ENCODE assay signal across 15 mouse cellular contexts in the genomic region with DNA sequence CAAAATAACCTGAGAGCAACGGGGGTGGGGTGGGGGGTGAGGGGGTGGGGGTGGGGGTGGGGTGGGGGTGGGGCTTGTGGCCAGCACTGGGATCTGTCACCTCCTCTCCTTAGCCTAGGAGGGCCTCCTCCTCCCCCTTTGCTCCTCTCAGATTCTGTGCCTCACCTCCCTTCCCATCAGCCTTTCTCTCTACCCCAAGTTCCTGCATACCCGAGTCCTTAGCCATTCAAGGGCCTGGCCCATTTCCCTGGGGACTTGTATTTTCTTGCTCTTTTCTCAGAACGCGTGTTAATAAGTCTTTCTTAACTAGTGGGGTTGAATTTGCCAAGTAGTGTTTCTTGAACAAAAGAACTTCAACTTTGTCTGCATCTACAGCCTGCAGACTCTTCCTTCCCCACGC. TPM values are rescaled to one million over a fixed set of nuclear protein-coding genes. Genes with fewer than 3 reads are reported as not detected.
DNase-seq lines count a peak whose midpoint lies in the region; ATAC-seq and TF ChIP-seq lines count a peak whose summit lies in the region.
"Had no signal": no experiment of that assay in that cellular context is flagged by ENCODE, and none has a peak within 500 bp of the region (broad histone marks: within the 10 kb centered on the region; RNA-seq: fewer than 3 reads in every experiment).

No protein-coding gene starts in this region.

- H3K79me2 ChIP-seq in CH12.LX (replicated peaks; ENCODE audit: control insufficient read depth, extremely low read depth, insufficient read depth, poor library complexity, severe bottlenecking): peaks cover 66% of the 10 kb centered on the region

- TF ChIP-seq EP300 in CH12.LX (IDR thresholded peaks at IDR 0.05; ENCODE audit: low read length): 0 out of 2 replicates have a peak, but pooled peaks have one; percentile 22
- no peak for TF ChIP-seq EP300 in liver, embryonic 14.5 days (IDR thresholded peaks at IDR 0.05; ENCODE audit: low read depth)

- H3K27me3 ChIP-seq in CH12.LX (replicated peaks): no peaks in the 10 kb centered on the region
- H3K27me3 ChIP-seq in liver, embryonic 14.5 days (ENCODE audit: control insufficient read depth, insufficient read depth, low read length): no peaks in the 10 kb centered on the region
- no peaks in the 10 kb centered on the region for H3K27me3 ChIP-seq in hindbrain, embryonic 16.5 days (replicated peaks; ENCODE audit: control insufficient read depth, insufficient read depth, low read length)
- H3K27me3 ChIP-seq: heart, embryonic 15.5 days; limb, embryonic 13.5 days; midbrain, embryonic 15.5 days had no signal

- H3K27ac ChIP-seq in gastrocnemius, adult 2 months: peak overlapping the region; percentile 62
- H3K27ac ChIP-seq in layer of hippocampus, adult 2 months: 0 out of 2 replicates have a peak overlapping the region, but pooled peaks have one; percentile 54
- peak overlapping the region; percentile 96 for H3K27ac ChIP-seq in CH12.LX (ENCODE audit: insufficient read depth, low read depth)
- peak overlapping the region; percentile 65 for H3K27ac ChIP-seq in liver, embryonic 14.5 days
- H3K27ac ChIP-seq in hindbrain, embryonic 16.5 days (ENCODE audit: low read depth, low read length): no peak overlapping the region
- H3K27ac ChIP-seq: heart, embryonic 15.5 days; limb, embryonic 13.5 days; midbrain, embryonic 15.5 days had no signal

- ATAC-seq in liver, embryonic 14.5 days (ENCODE audit: insufficient read depth): no peak
- no peak for ATAC-seq in hindbrain, embryonic 16.5 days
- ATAC-seq: lung, postnatal 0 days; midbrain, embryonic 15.5 days had no signal

- TF ChIP-seq RAD21 in CH12.LX (IDR thresholded peaks at IDR 0.05; ENCODE audit: low read depth, low read length): no peak

- peaks cover 7 to 35% of the 10 kb centered on the region in 2 experiments for H3K36me3 ChIP-seq in CH12.LX (replicated peaks in 1 of 2; ENCODE audit: control insufficient read depth in 1 of 2, insufficient read depth in 1 of 2, low read length in 1 of 2)
- H3K36me3 ChIP-seq in liver, embryonic 14.5 days (replicated peaks; ENCODE audit: control insufficient read depth, insufficient read depth, low read depth): peaks cover 5% of the 10 kb centered on the region
- H3K36me3 ChIP-seq in hindbrain, embryonic 16.5 days (ENCODE audit: control insufficient read depth, insufficient read depth, low read length): no peaks in the 10 kb centered on the region
- H3K36me3 ChIP-seq: heart, embryonic 15.5 days; midbrain, embryonic 15.5 days had no signal

- 42% methylated on average over 5 of the region's 5 CpGs for WGBS in liver, embryonic 14.5 days (ENCODE audit: insufficient replicate concordance)
- WGBS in hindbrain, embryonic 16.5 days: 52% methylated on average over 5 of the region's 5 CpGs

- dilution Hi-C loops in CH12.LX (cut with MboI; ENCODE audit: extremely low pct_ligation_motif_present, extremely low pct_unique_long_range_greater_than_20kb, low sequenced_read_pairs): no loop called here

- in situ Hi-C loops in CH12.LX (cut with MboI; ENCODE audit: low pct_ligation_motif_present, low pct_unique_long_range_greater_than_20kb, low sequenced_read_pairs): no loop called here

- TF ChIP-seq CTCF in gastrocnemius, adult 2 months (IDR thresholded peaks at IDR 0.05): no peak
- no peak for TF ChIP-seq CTCF in layer of hippocampus, adult 2 months (conservative IDR thresholded peaks at IDR 0.05)
- no peak for TF ChIP-seq CTCF in CH12.LX (conservative IDR thresholded peaks at IDR 0.05 in 1 of 2, IDR thresholded peaks at IDR 0.05 in 1 of 2; ENCODE audit: low read depth in 2 of 2, low read length in 2 of 2)
- no peak for TF ChIP-seq CTCF in liver, embryonic 14.5 days (IDR thresholded peaks at IDR 0.05; ENCODE audit: low read depth)

- intact Hi-C loops in gastrocnemius, adult 2 months (cut with DNase I): no loop called here

- H3K4me2 ChIP-seq in CH12.LX (ENCODE audit: insufficient read depth, low read depth, poor library complexity, severe bottlenecking): peak overlapping the region; percentile 92
- H3K4me2 ChIP-seq in liver, embryonic 14.5 days (ENCODE audit: low read depth): peak overlapping the region; percentile 39
- no peak overlapping the region for H3K4me2 ChIP-seq in hindbrain, embryonic 16.5 days (ENCODE audit: low read length)
- H3K4me2 ChIP-seq: heart, embryonic 15.5 days; limb, embryonic 13.5 days; midbrain, embryonic 15.5 days had no signal

- no peak overlapping the region for H3K4me3 ChIP-seq in gastrocnemius, adult 2 months
- no peak overlapping the region for H3K4me3 ChIP-seq in layer of hippocampus, adult 2 months
- H3K4me3 ChIP-seq in CH12.LX (replicated peaks in 1 of 3; ENCODE audit: low read depth in 2 of 3, low read length in 2 of 3, poor library complexity in 1 of 3): no peak overlapping the region
- no peak overlapping the region for H3K4me3 ChIP-seq in liver, embryonic 14.5 days (ENCODE audit: insufficient read depth in 1 of 2, low read depth in 2 of 2, low read length in 2 of 2)
- no peak overlapping the region for H3K4me3 ChIP-seq in hindbrain, embryonic 16.5 days (ENCODE audit: low read length)
- H3K4me3 ChIP-seq: heart, embryonic 15.5 days; limb, embryonic 13.5 days; midbrain, embryonic 15.5 days had no signal

- H3K9ac ChIP-seq in CH12.LX (ENCODE audit: insufficient read depth, low read depth): peak overlapping the region; percentile 80
- 0 out of 2 replicates have a peak overlapping the region, but pooled peaks have one; percentile 18 for H3K9ac ChIP-seq in liver, embryonic 14.5 days (replicated peaks)
- H3K9ac ChIP-seq in hindbrain, embryonic 16.5 days (ENCODE audit: low read depth, low read length): no peak overlapping the region
- H3K9ac ChIP-seq: heart, embryonic 15.5 days; limb, embryonic 13.5 days; midbrain, embryonic 15.5 days had no signal

- peaks cover 26 to 80% of the 10 kb centered on the region in 2 experiments for H3K4me1 ChIP-seq in CH12.LX (ENCODE audit: control insufficient read depth in 1 of 2, insufficient read depth in 2 of 2)
- peaks cover 75 to 87% of the 10 kb centered on the region in 2 experiments for H3K4me1 ChIP-seq in liver, embryonic 14.5 days (replicated peaks; ENCODE audit: control insufficient read depth in 2 of 2, insufficient read depth in 2 of 2, low read length in 1 of 2)
- H3K4me1 ChIP-seq in hindbrain, embryonic 16.5 days (ENCODE audit: control insufficient read depth, insufficient read depth, low read depth, low read length): peaks cover 7% of the 10 kb centered on the region

- TF ChIP-seq POLR2A in CH12.LX (IDR thresholded peaks at IDR 0.05; ENCODE audit: low read depth, low read length): no peak; the same call in 1 of the 2 replicates

- H3K9me3 ChIP-seq in CH12.LX (replicated peaks; ENCODE audit: low read length): peaks cover 4% of the 10 kb centered on the region
- H3K9me3 ChIP-seq in liver, embryonic 14.5 days (ENCODE audit: control insufficient read depth, low read length): no peaks in the 10 kb centered on the region
- no peaks in the 10 kb centered on the region for H3K9me3 ChIP-seq in hindbrain, embryonic 16.5 days (ENCODE audit: control insufficient read depth, low read length)
- H3K9me3 ChIP-seq: heart, embryonic 15.5 days; limb, embryonic 13.5 days; midbrain, embryonic 15.5 days had no signal

- no peak for DNase-seq in gastrocnemius, adult 2 months
- no peak for DNase-seq in gastrocnemius, postnatal 10 days
- no peak for DNase-seq in layer of hippocampus, adult 2 months (ENCODE audit: low spot score in 2 of 2)
- DNase-seq in layer of hippocampus, postnatal 10 days (ENCODE audit: low spot score in 2 of 2): no peak
- peak; percentile 69 for DNase-seq in CH12.LX (ENCODE audit: extremely low read depth)
- DNase-seq in liver, embryonic 14.5 days (ENCODE audit: low read depth in 3 of 3, low spot score in 3 of 3): no peak
- DNase-seq in adrenal gland, postnatal 10 days: no peak
- DNase-seq: cerebellum, adult 8-10 months; gastrocnemius, postnatal 14 days; thymus, postnatal 14 days had no signal

TF ChIP-seq in CH12.LX, 34 proteins besides CTCF, POLR2A, EP300 and RAD21 (continues in another document):
- TF ChIP-seq PAX5 (IDR thresholded peaks at IDR 0.05; ENCODE audit: low read length) (no peak), IRF4 (IDR thresholded peaks at IDR 0.05; ENCODE audit: low read depth, low read length) (no peak), TCF12 (IDR thresholded peaks at IDR 0.05; ENCODE audit: low read depth, low read length) (peak; percentile 29; the same call in 1 of the 2 replicates), MAFK (IDR thresholded peaks at IDR 0.05; ENCODE audit: insufficient replicate concordance, low read length) (no peak), SIN3A (IDR thresholded peaks at IDR 0.05; ENCODE audit: low read length) (no peak), KAT2A (IDR thresholded peaks at IDR 0.05; ENCODE audit: insufficient replicate concordance, low read length) (0 out of 2 replicates have a peak, but pooled peaks have one; percentile 20), ZMIZ1 (IDR thresholded peaks at IDR 0.05; ENCODE audit: low read depth, low read length) (no peak), E2F4 (IDR thresholded peaks at IDR 0.05; ENCODE audit: insufficient replicate concordance, low read depth, low read length) (no peak), ZNF384 (IDR thresholded peaks at IDR 0.05; ENCODE audit: low read depth, low read length) (peak; percentile 28)

RNA-seq across cellular contexts. Expression of a gene that starts 7.0 kb away (rescaled TPM):
- total RNA-seq in gastrocnemius, adult 2 months (2021): 10 to 100 TPM; 46.4 to 51.0 TPM
- total RNA-seq in gastrocnemius, postnatal 10 days (2021): 10 to 100 TPM; 36.1 to 43.2 TPM
- 100 to 1,000 TPM in 1 of 2 experiments, 10 to 100 TPM in 1; 95.1 to 104 TPM for total RNA-seq in layer of hippocampus, adult 2 months (2021)
- 10 to 100 TPM; 84.2 to 88.2 TPM for total RNA-seq in layer of hippocampus, postnatal 10 days (2021)
- total RNA-seq in CH12.LX (2012; rRNA removed) (14.6 and 16.9 TPM in 2 replicates), CH12.LX (2014; rRNA removed) (16.4 and 17.0 TPM in 2 replicates)
- 41.4 and 44.5 TPM in 2 replicates for polyA plus RNA-seq in CH12.LX (2012; ENCODE audit: insufficient read length, low read depth)
- polyA plus RNA-seq in liver, embryonic 14.5 days (2012; rRNA removed): 10.6 and 11.7 TPM in 2 replicates
- 9.6 and 11.8 TPM in 2 replicates for polyA plus RNA-seq in liver, embryonic 14.5 days (2014; fragmentation: Nextera tagmentation; extraction: Ambion mirVana)
- polyA plus RNA-seq in hindbrain, embryonic 16.5 days (2015; fragmentation: Nextera tagmentation; extraction: Ambion mirVana): 23.5 and 26.5 TPM in 2 replicates
- total RNA-seq in adrenal gland, postnatal 10 days (2021): 10 to 100 TPM; 23.6 to 26.6 TPM

RNA-seq across cellular contexts. Expression of a gene that starts 24.4 kb away (rescaled TPM):
- 1 to 10 TPM; 4.4 TPM for total RNA-seq in gastrocnemius, adult 2 months (2021)
- 1 to 10 TPM; 4.1 to 5.0 TPM for total RNA-seq in gastrocnemius, postnatal 10 days (2021)
- total RNA-seq in layer of hippocampus, adult 2 months (2021): 10 to 100 TPM; 23.5 to 29.0 TPM
- total RNA-seq in layer of hippocampus, postnatal 10 days (2021): 10 to 100 TPM; 15.2 to 16.4 TPM
- 14.3 and 14.4 TPM in 2 replicates for total RNA-seq in CH12.LX (2012; rRNA removed)
- 6.6 and 6.8 TPM in 2 replicates for total RNA-seq in CH12.LX (2014; rRNA removed)
- 6.4 and 7.0 TPM in 2 replicates for polyA plus RNA-seq in CH12.LX (2012; ENCODE audit: insufficient read length, low read depth)
- polyA plus RNA-seq in liver, embryonic 14.5 days (2012; rRNA removed): 2.5 and 2.8 TPM in 2 replicates
- 1.3 and 1.5 TPM in 2 replicates for polyA plus RNA-seq in liver, embryonic 14.5 days (2014; fragmentation: Nextera tagmentation; extraction: Ambion mirVana)
- 7.2 and 8.1 TPM in 2 replicates for polyA plus RNA-seq in hindbrain, embryonic 16.5 days (2015; fragmentation: Nextera tagmentation; extraction: Ambion mirVana)
- 10 to 100 TPM in 1 of 2 experiments, 1 to 10 TPM in 1; 7.9 to 10.6 TPM for total RNA-seq in adrenal gland, postnatal 10 days (2021)
